Mouse (Mus musculus) brain, adult 10 weeks (tissue): ENCODE results near the gene Reln. TPM values are rescaled to one million over a fixed set of nuclear protein-coding genes. Genes with fewer than 3 reads are reported as not detected.

Experiments used
- polyA plus RNA-seq: library from polyadenylated mRNA; stranded (reverse); fragments of 350-450 nt; fragmentation: Illumina TruSeq; extraction: RNeasy Lipid Tissue Mini Kit (QIAGEN cat#74804); gene quantifications from one replicate; pipeline ENCODE4 v1.2.3, GENCODE M21; 2015; ENCODE audit warnings: low read depth, low replicate concordance

The Reln gene
- 40.0 TPM for polyA plus RNA-seq

GRCm38 (mm10) chr5:22344556-22344975 is at the start of gene Reln:
Reln (minus strand) TSS chr5:22344702.

GRCm38 (mm10) chr5:21865346-21866107 is 479.0 kb downstream of the Reln start, which contains the start of gene Slc26a5:
Slc26a5 (minus strand) TSS chr5:21865604.

Other genes starting within 250 kb of the Reln start
- gene Orc5, start 205.7 kb upstream of the Reln start, polyA plus RNA-seq: 34.6 TPM